Mouse (Mus musculus): ENCODE results near the gene Prim2. TPM values are rescaled to one million over a fixed set of nuclear protein-coding genes. Genes with fewer than 3 reads are reported as not detected.

Prim2 gene
- polyA plus RNA-seq, 1 experiment = 8.9 TPM

DNA sequence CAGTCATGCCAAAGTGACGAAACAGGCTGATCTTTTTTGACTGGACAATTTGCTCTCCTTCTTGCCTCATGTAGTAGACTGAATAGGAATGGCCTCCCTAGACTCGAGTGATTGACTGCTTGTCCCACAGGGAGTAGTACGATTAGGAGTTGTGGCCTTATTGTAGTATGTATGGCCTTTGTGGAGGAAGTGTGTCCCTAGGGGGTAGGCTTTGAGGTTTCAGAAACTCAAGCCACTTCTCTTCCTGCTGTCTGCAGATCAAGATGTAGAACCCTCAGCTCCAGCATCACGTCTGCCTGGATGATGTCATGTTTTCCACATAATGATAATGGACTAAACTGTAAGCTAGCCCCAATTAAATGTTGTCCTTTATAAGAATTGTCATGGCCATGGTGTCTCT lies 222.4 kb downstream of the Prim2 start:
- H3K4me1 ChIP-seq (ENCODE audit: control insufficient read depth, insufficient read depth, low read length) = no peaks in the 10 kb centered on the region
- no peak overlapping the region for H3K4me3 ChIP-seq (ENCODE audit: insufficient read depth, low read length)
- H3K27ac ChIP-seq (ENCODE audit: insufficient read depth, low read length) = no peak overlapping the region
- TF ChIP-seq CTCF (IDR thresholded peaks at IDR 0.05; ENCODE audit: extremely low read depth, insufficient read depth, low read length) (no peak), POLR2A (IDR thresholded peaks at IDR 0.05; ENCODE audit: extremely low read depth, insufficient read depth, low read length) (no peak)

GRCm38 (mm10) chr1:33436167-33436566 lies 233.4 kb downstream of the Prim2 start:
- H3K27ac ChIP-seq (ENCODE audit: insufficient read depth, low read length) = no peak overlapping the region
- H3K4me1 ChIP-seq (ENCODE audit: control insufficient read depth, insufficient read depth, low read length) = no peaks in the 10 kb centered on the region
- no peak overlapping the region for H3K4me3 ChIP-seq (ENCODE audit: insufficient read depth, low read length)
- TF ChIP-seq CTCF (IDR thresholded peaks at IDR 0.05; ENCODE audit: extremely low read depth, insufficient read depth, low read length) (no peak), POLR2A (IDR thresholded peaks at IDR 0.05; ENCODE audit: extremely low read depth, insufficient read depth, low read length) (no peak)

Other genes starting within 250 kb of the Prim2 start
- 17.5 and 20.5 TPM in 2 replicates for gene Rab23, start 50.1 kb upstream of the Prim2 start, polyA plus RNA-seq (2012; rRNA removed)
- gene Bag2, start 88.0 kb upstream of the Prim2 start, polyA plus RNA-seq (2012; rRNA removed) = 17.3 and 17.5 TPM in 2 replicates
- 24.5 and 25.2 TPM in 2 replicates for gene Zfp451, start 144.8 kb upstream of the Prim2 start, polyA plus RNA-seq (2012; rRNA removed)
- gene Bend6, start 238.0 kb upstream of the Prim2 start, polyA plus RNA-seq (2012; rRNA removed) = 146 and 157 TPM in 2 replicates
- 88.5 TPM in 2 replicates for gene Dst, start 238.4 kb upstream of the Prim2 start, polyA plus RNA-seq (2012; rRNA removed)